Mouse (Mus musculus): Measurements from ENCODE around the gene Tsacc.

GRCm38 (mm10) chr3:88239446-88239845 lies 57.4 kb downstream of the Tsacc start:
- TF ChIP-seq TAL1 (IDR thresholded peaks at IDR 0.05; ENCODE audit: low read length) (no peak), GATA1 (IDR thresholded peaks at IDR 0.05; ENCODE audit: low read length) (no peak)

All from erythroblast, embryonic 14.5 days (primary cell).